Mouse (Mus musculus): ENCODE data around the gene Gstp1. TPM values are rescaled to one million over a fixed set of nuclear protein-coding genes. Genes with fewer than 3 reads are reported as not detected.
"Not testable (repeated sequence)": the region's sequence is repeated elsewhere in the genome, so short reads cannot be mapped to it uniquely, and the experiment has no call there.

The Gstp1 gene
- polyA plus RNA-seq, 1 experiment from 2014 or later = 497 TPM

- 88% methylated on average over 6 of the region's 6 CpGs for WGBS
Observed at GRCm38 (mm10) chr19:4066280-4066679, 28.5 kb upstream of the Gstp1 start.

GRCm38 (mm10) chr19:4064501-4064900 lies 26.7 kb upstream of the Gstp1 start:
- H3K27ac ChIP-seq; H3K9me3 ChIP-seq (ENCODE audit: control insufficient read depth, low read length); H3K27me3 ChIP-seq (ENCODE audit: control insufficient read depth, insufficient read depth, low read length); H3K4me2 ChIP-seq (replicated peaks); H3K9ac ChIP-seq; H3K36me3 ChIP-seq (replicated peaks; ENCODE audit: control insufficient read depth, insufficient read depth); ATAC-seq (ENCODE audit: low FRiP score); DNase-seq (ENCODE audit: low spot score); H3K4me1 ChIP-seq (replicated peaks; ENCODE audit: control insufficient read depth, insufficient read depth, low read length); H3K4me3 ChIP-seq (replicated peaks; ENCODE audit: low read length): not testable (repeated sequence)
- WGBS = 51% methylated on average over 4 of the region's 11 CpGs

More at GRCm38 (mm10) chr19:4066280-4066679, 28.5 kb upstream of the Gstp1 start:
- Histone ChIP-seq H3K9ac (no peak overlapping the region), H3K27me3 (ENCODE audit: control insufficient read depth, insufficient read depth, low read length) (no peaks in the 10 kb centered on the region), H3K4me1 (replicated peaks; ENCODE audit: control insufficient read depth, insufficient read depth, low read length) (no peaks in the 10 kb centered on the region), H3K36me3 (replicated peaks; ENCODE audit: control insufficient read depth, insufficient read depth) (no peaks in the 10 kb centered on the region), H3K9me3 (ENCODE audit: control insufficient read depth, low read length) (no peaks in the 10 kb centered on the region), H3K27ac (no peak overlapping the region), H3K4me2 (replicated peaks) (no peak overlapping the region), H3K4me3 (replicated peaks; ENCODE audit: low read length) (no peak overlapping the region)
- no peak for ATAC-seq (ENCODE audit: low FRiP score)
- no peak for DNase-seq (ENCODE audit: low spot score)

GRCm38 (mm10) chr19:4063357-4063756 lies 25.6 kb upstream of the Gstp1 start:
- DNase-seq (ENCODE audit: low spot score); H3K4me2 ChIP-seq (replicated peaks); ATAC-seq (ENCODE audit: low FRiP score); H3K4me3 ChIP-seq (replicated peaks; ENCODE audit: low read length); H3K36me3 ChIP-seq (replicated peaks; ENCODE audit: control insufficient read depth, insufficient read depth); H3K27me3 ChIP-seq (ENCODE audit: control insufficient read depth, insufficient read depth, low read length); H3K9ac ChIP-seq; H3K4me1 ChIP-seq (replicated peaks; ENCODE audit: control insufficient read depth, insufficient read depth, low read length); H3K9me3 ChIP-seq (ENCODE audit: control insufficient read depth, low read length); H3K27ac ChIP-seq: not testable (repeated sequence)
- WGBS = 100% methylated on average over 2 of the region's 4 CpGs

- Histone ChIP-seq H3K4me2 (replicated peaks) (no peak overlapping the region), H3K4me3 (replicated peaks; ENCODE audit: low read length) (no peak overlapping the region), H3K27ac (no peak overlapping the region), H3K9ac (no peak overlapping the region), H3K9me3 (ENCODE audit: control insufficient read depth, low read length) (no peaks in the 10 kb centered on the region), H3K27me3 (ENCODE audit: control insufficient read depth, insufficient read depth, low read length) (no peaks in the 10 kb centered on the region), H3K4me1 (replicated peaks; ENCODE audit: control insufficient read depth, insufficient read depth, low read length) (no peaks in the 10 kb centered on the region), H3K36me3 (replicated peaks; ENCODE audit: control insufficient read depth, insufficient read depth) (no peaks in the 10 kb centered on the region)
- DNase-seq (ENCODE audit: low spot score) (no peak), ATAC-seq (ENCODE audit: low FRiP score) (no peak)
- 83% methylated on average over 5 of the region's 6 CpGs for WGBS
Observed at GRCm38 (mm10) chr19:4060899-4061465, 23.2 kb upstream of the Gstp1 start.

- WGBS = 87% methylated on average over 8 of the region's 8 CpGs
- H3K9ac ChIP-seq; H3K36me3 ChIP-seq (replicated peaks; ENCODE audit: control insufficient read depth, insufficient read depth); ATAC-seq (ENCODE audit: low FRiP score); H3K4me3 ChIP-seq (replicated peaks; ENCODE audit: low read length); H3K27me3 ChIP-seq (ENCODE audit: control insufficient read depth, insufficient read depth, low read length); DNase-seq (ENCODE audit: low spot score); H3K9me3 ChIP-seq (ENCODE audit: control insufficient read depth, low read length); H3K27ac ChIP-seq; H3K4me2 ChIP-seq (replicated peaks); H3K4me1 ChIP-seq (replicated peaks; ENCODE audit: control insufficient read depth, insufficient read depth, low read length): not testable (repeated sequence)
Observed at GRCm38 (mm10) chr19:4060044-4060898, 22.5 kb upstream of the Gstp1 start.

GRCm38 (mm10) chr19:4059069-4059740 lies 21.4 kb upstream of the Gstp1 start, which contains the start of gene Gstp3:
Gene Gstp3 (minus strand): TSS chr19:4059569.
- Histone ChIP-seq H3K36me3 (replicated peaks; ENCODE audit: control insufficient read depth, insufficient read depth) (no peaks in the 10 kb centered on the region), H3K27me3 (ENCODE audit: control insufficient read depth, insufficient read depth, low read length) (no peaks in the 10 kb centered on the region), H3K27ac (no peak within 1 kb of the TSS), H3K9me3 (ENCODE audit: control insufficient read depth, low read length) (no peaks in the 10 kb centered on the region), H3K4me3 (replicated peaks; ENCODE audit: low read length) (no peak within 1 kb of the TSS), H3K4me1 (replicated peaks; ENCODE audit: control insufficient read depth, insufficient read depth, low read length) (no peaks in the 10 kb centered on the region), H3K9ac (no peak within 1 kb of the TSS), H3K4me2 (replicated peaks) (no peak within 1 kb of the TSS)
- 84% methylated on average over 15 of the region's 15 CpGs for WGBS
- no peak for DNase-seq (ENCODE audit: low spot score)
- ATAC-seq (ENCODE audit: low FRiP score) = no peak

GRCm38 (mm10) chr19:4058581-4058980 lies 20.8 kb upstream of the Gstp1 start:
- H3K27me3 ChIP-seq (ENCODE audit: control insufficient read depth, insufficient read depth, low read length) = no peaks in the 10 kb centered on the region
- DNase-seq (ENCODE audit: low spot score) (no peak), ATAC-seq (ENCODE audit: low FRiP score) (no peak)
- no peaks in the 10 kb centered on the region for H3K9me3 ChIP-seq (ENCODE audit: control insufficient read depth, low read length)
- no peak overlapping the region for H3K4me2 ChIP-seq (replicated peaks)
- no peak overlapping the region for H3K4me3 ChIP-seq (replicated peaks; ENCODE audit: low read length)
- H3K4me1 ChIP-seq (replicated peaks; ENCODE audit: control insufficient read depth, insufficient read depth, low read length) = no peaks in the 10 kb centered on the region
- WGBS = 88% methylated on average over 5 of the region's 5 CpGs
- H3K9ac ChIP-seq = no peak overlapping the region
- H3K27ac ChIP-seq = no peak overlapping the region
- H3K36me3 ChIP-seq (replicated peaks; ENCODE audit: control insufficient read depth, insufficient read depth) = no peaks in the 10 kb centered on the region

GRCm38 (mm10) chr19:4057962-4058361 lies 20.2 kb upstream of the Gstp1 start:
- ATAC-seq (ENCODE audit: low FRiP score) = no peak

GRCm38 (mm10) chr19:4057389-4057788 lies 19.6 kb upstream of the Gstp1 start:
- H3K9ac ChIP-seq = no peak overlapping the region
- ATAC-seq (ENCODE audit: low FRiP score) = no peak
- no peaks in the 10 kb centered on the region for H3K36me3 ChIP-seq (replicated peaks; ENCODE audit: control insufficient read depth, insufficient read depth)
- no peaks in the 10 kb centered on the region for H3K9me3 ChIP-seq (ENCODE audit: control insufficient read depth, low read length)
- H3K27me3 ChIP-seq (ENCODE audit: control insufficient read depth, insufficient read depth, low read length) = no peaks in the 10 kb centered on the region
- H3K4me1 ChIP-seq (replicated peaks; ENCODE audit: control insufficient read depth, insufficient read depth, low read length) = no peaks in the 10 kb centered on the region
- 86% methylated on average over 13 of the region's 13 CpGs for WGBS
- no peak overlapping the region for H3K4me3 ChIP-seq (replicated peaks; ENCODE audit: low read length)
- no peak overlapping the region for H3K4me2 ChIP-seq (replicated peaks)
- H3K27ac ChIP-seq = no peak overlapping the region
- no peak for DNase-seq (ENCODE audit: low spot score)

More at GRCm38 (mm10) chr19:4057962-4058361, 20.2 kb upstream of the Gstp1 start:
- WGBS = 96% methylated on average over 7 of the region's 7 CpGs
- no peaks in the 10 kb centered on the region for H3K36me3 ChIP-seq (replicated peaks; ENCODE audit: control insufficient read depth, insufficient read depth)
- H3K4me3 ChIP-seq (replicated peaks; ENCODE audit: low read length) = no peak overlapping the region
- no peaks in the 10 kb centered on the region for H3K27me3 ChIP-seq (ENCODE audit: control insufficient read depth, insufficient read depth, low read length)
- H3K4me1 ChIP-seq (replicated peaks; ENCODE audit: control insufficient read depth, insufficient read depth, low read length) = no peaks in the 10 kb centered on the region
- H3K27ac ChIP-seq = no peak overlapping the region
- H3K9me3 ChIP-seq (ENCODE audit: control insufficient read depth, low read length) = no peaks in the 10 kb centered on the region
- no peak for DNase-seq (ENCODE audit: low spot score)
- H3K9ac ChIP-seq = no peak overlapping the region
- no peak overlapping the region for H3K4me2 ChIP-seq (replicated peaks)

Measured in hindbrain, embryonic 14.5 days (tissue).